Mouse (Mus musculus) adrenal gland, adult 2 months (tissue): ENCODE results near the gene Snap25. TPM values are rescaled to one million over a fixed set of nuclear protein-coding genes. Genes with fewer than 3 reads are reported as not detected.

Experiments used
- DNase-seq: peaks from one replicate; pipeline ENCODE4 v3.0.0; 2021
- long read RNA-seq: library from polyadenylated mRNA; stranded (forward); transcript quantifications from one replicate; pipeline ENCODE4 v2.0.0, GENCODE M21; 2021
- polyA plus RNA-seq: library from polyadenylated mRNA; depleted of rRNA; stranded (reverse); fragments of >200 nt; gene quantifications from 2 replicates; pipeline ENCODE4 v1.2.3, GENCODE M21; 2012; rRNA removed
- total RNA-seq, 2 experiments: library from RNA; stranded (reverse); gene quantifications; 2 replicates each; pipeline ENCODE4 v1.2.3; 2021

The Snap25 gene
- 10 to 100 TPM; 27.5 to 53.2 TPM for total RNA-seq
- polyA plus RNA-seq, result 9.4 and 11.3 TPM in 2 replicates
- long read RNA-seq, transcript Snap25-202 (8 exons, 1,014 nt), result major isoform, 28 of 29 reads
- long read RNA-seq, partial matches to known transcripts, result 0 of 29 reads
- long read RNA-seq, other reads (novel, unspliced or antisense), result 1 of 29 reads

GRCm38 (mm10) chr2:136713299-136713758 lies at the start of gene Snap25:
Gene Snap25, plus strand, starts transcription at chr2:136713453.
- DNase-seq, result peak; percentile 21

GRCm38 (mm10) chr2:136666951-136667350 lies 46.3 kb upstream of the Snap25 start:
- DNase-seq, result no peak

GRCm38 (mm10) chr2:136669183-136669582 lies 44.1 kb upstream of the Snap25 start:
- no peak for DNase-seq

- no peak for DNase-seq
These were observed 43.6 kb upstream of the Snap25 start for GRCm38 (mm10) chr2:136669665-136670064.

- DNase-seq, result no peak
These were observed 42.5 kb upstream of the Snap25 start for GRCm38 (mm10) chr2:136670539-136671271.

DNA sequence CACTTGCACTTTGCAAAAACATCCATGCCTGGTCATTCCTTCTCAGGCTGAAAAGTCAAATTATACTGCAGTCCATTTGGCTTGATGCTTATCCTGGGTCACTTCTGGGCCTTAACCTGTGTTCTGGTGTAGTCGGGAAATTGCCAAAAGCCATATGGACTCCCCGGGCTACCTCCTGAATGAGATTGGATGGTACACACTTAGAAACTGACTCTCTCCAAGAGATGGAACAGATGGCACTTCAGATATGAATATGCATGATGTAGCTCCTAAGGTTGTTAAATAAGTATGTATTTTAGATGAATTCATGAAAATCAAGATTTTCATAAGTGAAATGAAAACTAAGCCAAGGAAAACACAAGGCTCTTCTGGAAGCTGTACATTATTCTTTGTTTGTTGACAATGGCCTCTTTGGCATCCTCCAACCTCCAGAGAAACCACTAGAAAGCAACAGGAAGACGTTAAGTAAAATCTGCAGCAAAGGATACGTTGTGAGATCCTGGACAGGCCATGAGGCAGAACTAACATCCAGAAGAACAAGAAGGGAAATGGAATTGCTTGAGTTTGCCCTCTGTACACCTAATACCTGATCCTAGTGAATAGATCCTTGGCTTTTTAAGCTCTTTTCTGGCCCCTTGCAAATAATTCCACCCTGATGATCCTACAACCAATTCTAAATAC lies 39.0 kb upstream of the Snap25 start:
- no peak for DNase-seq

DNA sequence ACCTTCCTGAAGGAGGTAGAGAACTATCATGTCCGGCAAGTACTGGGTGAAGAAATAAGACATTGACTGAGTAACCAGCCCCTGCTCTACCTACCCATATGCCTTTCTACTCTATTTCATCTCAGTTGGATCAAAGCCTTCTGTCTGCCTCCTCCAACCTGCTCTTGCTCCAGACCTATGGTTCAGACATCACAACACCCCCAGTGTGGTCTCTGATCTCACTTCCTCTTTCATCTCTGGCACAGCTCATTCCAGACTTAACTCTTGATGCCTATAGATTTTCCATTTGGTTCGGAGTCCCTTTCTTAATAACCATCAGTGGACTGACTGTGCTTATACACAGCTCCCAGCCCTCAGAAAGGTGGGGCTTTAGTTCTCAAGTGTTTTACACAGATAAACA lies 37.1 kb upstream of the Snap25 start:
- no peak for DNase-seq

DNA sequence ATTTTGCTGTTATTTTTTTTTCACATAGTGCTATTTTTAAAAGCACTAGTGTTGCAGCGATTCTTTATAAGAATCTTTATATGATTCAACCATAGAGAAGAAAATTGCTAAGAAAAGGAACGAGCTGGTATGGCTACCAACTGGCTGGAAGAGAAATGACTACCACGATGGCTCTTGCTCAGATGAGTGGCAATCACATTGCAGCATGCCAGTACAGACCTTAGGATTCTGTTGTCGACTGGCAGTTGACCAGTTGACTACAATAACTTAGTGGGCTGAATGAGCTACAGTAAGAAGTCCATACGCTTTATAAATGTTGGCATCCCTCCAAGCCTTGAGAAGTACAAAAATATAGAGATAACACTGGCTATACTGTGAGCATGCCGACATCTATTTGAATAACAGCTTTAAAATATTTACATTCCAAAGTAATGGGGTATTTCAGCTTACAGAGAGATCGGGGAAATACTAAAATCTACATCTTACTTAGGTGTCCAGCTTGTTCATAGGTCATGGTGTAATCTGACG lies 36.3 kb upstream of the Snap25 start:
- no peak for DNase-seq

DNA sequence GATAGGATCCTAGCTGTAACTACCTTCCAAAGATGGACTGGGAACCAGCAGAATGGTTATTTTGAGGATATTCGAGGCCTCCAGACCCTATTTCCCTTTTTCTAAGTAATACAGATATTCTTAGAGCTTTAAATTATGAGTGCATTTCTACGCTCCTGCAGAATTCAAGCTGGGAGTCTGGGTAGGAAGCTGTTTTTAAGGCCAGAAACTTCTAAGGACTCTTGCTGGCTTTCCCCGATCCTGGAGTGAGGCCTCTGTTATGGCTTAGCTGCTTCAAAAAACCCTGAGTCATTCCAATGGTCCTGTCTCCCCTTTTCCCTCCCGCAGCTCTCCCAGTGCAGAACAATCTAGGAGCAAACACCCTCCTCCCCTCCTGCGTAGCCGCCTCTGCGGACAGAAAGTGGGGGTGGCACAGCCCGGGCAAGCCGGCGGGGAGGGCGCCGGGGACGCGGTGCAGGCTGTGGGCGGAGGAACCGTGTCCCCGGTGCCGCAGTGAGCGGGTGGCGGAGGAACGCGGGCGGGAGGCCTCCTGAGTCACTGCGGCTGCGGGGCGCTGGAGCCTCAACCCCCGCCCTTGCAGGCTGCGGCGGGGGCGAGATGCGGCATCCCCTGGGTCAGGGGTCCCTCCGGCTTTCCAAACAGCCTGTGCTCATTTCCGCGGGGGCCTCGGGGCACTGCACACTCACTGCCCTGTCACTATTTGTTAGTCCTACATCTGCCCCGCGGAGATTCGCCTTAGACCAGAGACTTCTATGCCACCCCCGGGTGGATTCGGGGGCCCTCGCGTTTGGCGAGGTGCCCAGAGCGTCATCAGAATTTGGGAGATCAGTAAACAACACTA lies 34.7 kb upstream of the Snap25 start:
- peak; percentile 96 for DNase-seq

- peak; percentile 93 for DNase-seq
These were observed 33.7 kb upstream of the Snap25 start for GRCm38 (mm10) chr2:136679280-136680221.

GRCm38 (mm10) chr2:136682146-136682860 lies 30.9 kb upstream of the Snap25 start:
- peak; percentile 77 for DNase-seq

- DNase-seq, result no peak
These were observed 27.1 kb upstream of the Snap25 start for GRCm38 (mm10) chr2:136686195-136686594.

DNA sequence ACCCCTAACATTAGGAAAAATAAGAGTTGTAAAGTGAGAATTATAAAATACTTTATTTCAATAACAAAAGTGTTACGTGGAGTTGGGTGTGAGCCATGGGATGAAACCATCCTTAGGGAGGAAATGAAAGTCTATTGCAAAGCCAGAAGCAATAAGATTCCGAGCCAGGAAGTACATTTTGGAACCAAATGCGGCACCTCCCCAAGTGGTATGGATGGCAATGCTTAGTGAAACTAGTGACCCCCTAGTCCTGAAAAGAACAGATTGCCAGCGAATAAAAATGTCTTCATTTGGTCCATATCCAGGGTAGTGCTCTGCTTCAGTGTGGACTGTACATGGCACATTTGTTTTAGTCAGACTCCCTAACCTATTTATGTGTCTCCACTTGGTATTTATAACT lies 25.9 kb upstream of the Snap25 start:
- DNase-seq, result no peak

- DNase-seq, result peak; percentile 86
These were observed 23.8 kb upstream of the Snap25 start for GRCm38 (mm10) chr2:136689476-136689875.

DNA sequence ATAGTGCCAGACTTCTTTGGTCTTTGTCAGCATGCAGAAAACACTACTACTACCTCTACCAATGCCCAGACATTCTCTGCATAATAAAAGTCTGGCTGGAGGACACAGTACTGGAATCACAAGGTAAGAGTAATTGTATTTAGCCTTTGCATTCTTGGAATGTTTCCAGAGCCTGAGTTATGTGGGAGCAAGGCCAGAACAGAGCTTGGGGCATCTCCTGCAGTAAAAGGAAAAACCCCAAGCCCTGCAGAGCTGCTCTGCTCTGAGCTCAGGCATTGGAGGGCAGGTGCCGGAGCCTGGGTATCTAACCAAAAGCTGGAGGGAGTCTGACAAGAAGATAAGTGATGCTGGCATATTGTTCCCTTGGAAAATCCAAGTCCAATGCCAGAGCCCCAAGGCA lies 21.6 kb upstream of the Snap25 start:
- peak; percentile 30 for DNase-seq

- no peak for DNase-seq
These were observed 13.6 kb upstream of the Snap25 start for GRCm38 (mm10) chr2:136699429-136700227.

DNA sequence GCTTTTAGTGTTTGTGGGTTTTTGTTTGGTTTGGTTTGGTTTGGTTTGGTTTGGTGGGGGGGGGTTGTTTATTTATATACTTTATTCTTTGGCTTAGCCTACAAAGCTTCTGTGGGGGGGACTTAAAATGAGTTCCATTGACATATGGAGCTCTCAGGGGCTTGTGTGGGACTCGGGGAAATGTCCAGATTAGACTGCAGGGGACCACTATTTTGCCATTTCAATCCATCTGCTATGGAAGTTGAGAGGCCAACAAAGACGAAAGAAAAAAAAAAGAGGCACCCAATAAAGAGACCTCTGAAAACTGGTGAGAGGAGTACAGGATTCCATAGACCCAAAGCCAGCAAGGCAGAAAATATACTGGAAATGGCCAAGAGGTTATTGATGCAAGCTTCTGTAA lies 9.9 kb upstream of the Snap25 start:
- no peak for DNase-seq

DNA sequence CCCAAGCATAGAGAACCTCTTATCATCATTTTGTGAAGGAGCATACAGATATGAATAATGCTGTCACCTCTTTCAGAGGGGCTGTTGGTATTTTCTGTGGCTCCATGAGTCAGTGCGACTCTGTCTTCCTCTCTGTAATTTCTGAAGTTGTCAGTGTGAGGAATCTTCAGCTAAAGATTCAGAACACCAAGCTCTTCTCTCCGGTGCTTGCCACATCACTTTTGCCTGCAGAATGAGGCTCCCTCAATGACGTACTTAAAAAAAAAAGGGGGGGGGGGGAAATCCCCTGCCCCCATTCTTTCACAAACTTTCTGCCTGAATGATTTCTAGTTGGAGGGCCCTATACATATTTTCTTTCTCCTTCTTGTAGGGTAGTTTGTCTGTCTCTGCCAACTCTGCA lies 2.1 kb upstream of the Snap25 start:
- no peak for DNase-seq

DNA sequence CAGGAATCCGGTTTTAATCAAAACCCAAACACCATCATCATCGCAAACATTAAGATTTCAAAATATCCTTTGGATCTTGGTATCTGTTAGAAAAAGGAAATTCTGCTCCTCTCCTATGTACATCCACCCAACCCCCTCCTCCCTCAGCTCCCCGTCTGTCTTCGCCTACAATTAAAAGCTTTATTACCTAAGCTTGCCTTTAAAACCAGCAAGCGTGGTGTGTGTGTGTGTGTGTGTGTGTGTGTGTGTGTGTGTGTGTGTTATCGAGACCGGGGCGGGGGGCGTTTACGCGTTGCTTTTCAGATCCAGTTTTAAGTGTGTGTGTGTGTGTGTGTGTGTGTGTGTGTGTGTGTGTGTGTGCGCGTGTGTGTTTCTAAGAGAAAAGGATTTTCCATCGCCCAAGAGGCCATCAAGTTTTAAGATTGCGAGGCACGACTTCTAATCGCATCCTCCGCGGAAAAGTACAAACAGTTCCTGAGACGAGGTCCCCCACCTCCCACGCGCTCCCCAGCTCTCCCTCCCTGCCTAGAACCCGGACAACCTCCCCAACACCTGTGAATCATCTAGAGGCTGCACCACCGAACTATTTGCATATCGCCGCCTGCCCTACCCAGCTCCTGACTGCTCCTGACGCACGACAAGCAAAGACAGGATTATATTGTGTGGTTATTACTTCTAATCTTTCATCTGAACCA lies 1.4 kb upstream of the Snap25 start:
- peak; percentile 17 for DNase-seq
